Mouse (Mus musculus): ENCODE data around the gene Ebf1.

Ebf1 gene

DNA sequence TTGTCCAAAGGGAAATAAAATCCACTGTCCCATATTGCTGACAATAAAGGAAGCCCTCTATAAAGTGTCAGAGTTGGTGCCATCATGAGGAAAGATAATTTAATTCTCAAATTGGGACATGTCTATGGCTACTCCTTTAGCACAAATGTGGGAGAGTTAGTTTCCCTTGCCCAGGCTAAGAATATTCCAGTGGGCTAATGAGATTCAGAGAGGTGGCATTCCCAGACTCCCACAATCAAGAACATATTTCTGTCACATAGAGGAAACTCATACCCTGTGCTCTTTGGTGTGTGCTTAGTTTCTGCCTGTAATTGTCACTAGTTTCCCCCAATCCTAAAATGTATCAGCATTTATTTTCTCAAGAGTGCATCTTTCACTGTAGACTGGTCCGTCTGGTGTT lies 336.2 kb downstream of the Ebf1 start:
- DNase-seq (ENCODE audit: low spot score in 2 of 2) = no peak

DNA sequence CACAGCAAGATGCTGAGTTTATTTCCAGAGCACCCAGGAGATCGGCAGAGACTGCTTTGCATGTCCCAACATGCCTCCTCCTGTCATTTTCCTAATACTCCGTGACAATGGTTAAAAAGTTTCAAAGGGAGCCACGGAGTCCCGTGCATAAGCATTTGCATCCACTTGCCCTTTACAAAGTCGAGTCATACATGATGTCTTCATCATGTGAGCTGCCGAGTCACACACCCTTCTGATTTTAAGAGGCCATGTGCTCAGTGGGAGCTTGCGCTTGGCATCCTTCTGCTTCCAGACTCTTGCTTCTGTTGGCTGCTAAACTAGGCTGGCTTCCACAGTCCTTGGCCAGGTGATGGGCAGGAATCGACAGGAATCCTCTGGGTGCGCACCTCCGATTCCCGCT lies 336.7 kb downstream of the Ebf1 start:
- no peak for DNase-seq (ENCODE audit: low spot score in 2 of 2)

DNA sequence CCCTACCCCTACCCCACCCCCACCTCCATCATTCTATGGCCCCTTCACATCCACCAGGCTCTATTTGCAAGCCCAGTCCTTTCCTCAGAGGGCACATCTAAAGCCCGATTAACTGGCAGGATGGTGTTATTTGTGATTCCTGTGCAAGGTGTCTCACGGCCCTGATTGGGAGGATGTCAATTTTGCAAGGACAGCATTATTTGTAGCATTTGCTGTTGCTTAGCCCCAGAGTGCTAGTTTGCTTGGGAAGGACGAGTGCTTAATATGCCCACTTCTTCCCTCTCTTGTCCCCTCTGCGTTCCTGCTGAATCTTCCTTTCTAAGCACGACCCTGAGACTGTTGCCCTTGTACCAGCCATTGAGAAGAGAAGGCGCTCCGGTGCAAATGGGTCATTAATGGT lies 337.2 kb downstream of the Ebf1 start:
- no peak for DNase-seq (ENCODE audit: low spot score in 2 of 2)

DNA sequence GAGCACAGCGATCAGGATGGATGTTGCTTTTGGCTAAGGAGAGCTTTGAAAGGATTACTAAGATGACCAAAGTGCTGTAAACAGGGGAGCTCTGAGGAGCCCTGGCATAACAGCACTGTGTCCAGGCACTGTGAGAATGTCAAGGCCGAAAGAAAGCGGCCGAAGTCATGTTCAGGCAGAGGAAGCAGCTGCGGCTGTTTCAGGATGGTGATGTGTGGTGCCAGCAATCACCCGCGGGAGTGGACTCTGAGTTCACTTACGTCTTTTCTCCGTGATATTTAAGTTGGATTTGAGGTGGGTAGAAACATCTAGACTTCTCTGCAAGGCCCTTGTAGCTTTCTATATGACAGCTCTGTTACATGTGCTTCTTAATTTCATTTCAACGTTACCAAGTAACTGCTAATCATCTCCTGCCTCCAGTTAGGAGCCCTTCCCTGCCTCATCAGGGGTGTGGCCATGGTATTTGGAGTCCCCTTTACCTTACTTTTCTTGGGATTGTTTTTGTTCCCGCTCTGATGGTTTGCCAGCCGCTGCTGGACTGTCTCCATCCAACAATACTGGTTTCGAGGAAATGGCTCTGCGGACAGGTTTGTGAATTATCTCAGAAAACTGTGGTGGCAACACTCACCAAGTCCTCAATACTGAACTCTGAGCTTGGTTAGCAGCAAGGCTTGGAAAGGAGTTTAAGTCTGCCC lies 345.8 kb downstream of the Ebf1 start:
- no peak for DNase-seq (ENCODE audit: low spot score in 2 of 2)

- no peak for DNase-seq (ENCODE audit: low spot score in 2 of 2)
These were observed 351.9 kb downstream of the Ebf1 start for GRCm38 (mm10) chr11:44969011-44969410.

- DNase-seq (ENCODE audit: low spot score in 2 of 2) = no peak
These were observed 357.2 kb downstream of the Ebf1 start for GRCm38 (mm10) chr11:44974271-44974670.

- DNase-seq (ENCODE audit: low spot score in 2 of 2) = no peak
These were observed 358.0 kb downstream of the Ebf1 start for GRCm38 (mm10) chr11:44975151-44975550.

DNA sequence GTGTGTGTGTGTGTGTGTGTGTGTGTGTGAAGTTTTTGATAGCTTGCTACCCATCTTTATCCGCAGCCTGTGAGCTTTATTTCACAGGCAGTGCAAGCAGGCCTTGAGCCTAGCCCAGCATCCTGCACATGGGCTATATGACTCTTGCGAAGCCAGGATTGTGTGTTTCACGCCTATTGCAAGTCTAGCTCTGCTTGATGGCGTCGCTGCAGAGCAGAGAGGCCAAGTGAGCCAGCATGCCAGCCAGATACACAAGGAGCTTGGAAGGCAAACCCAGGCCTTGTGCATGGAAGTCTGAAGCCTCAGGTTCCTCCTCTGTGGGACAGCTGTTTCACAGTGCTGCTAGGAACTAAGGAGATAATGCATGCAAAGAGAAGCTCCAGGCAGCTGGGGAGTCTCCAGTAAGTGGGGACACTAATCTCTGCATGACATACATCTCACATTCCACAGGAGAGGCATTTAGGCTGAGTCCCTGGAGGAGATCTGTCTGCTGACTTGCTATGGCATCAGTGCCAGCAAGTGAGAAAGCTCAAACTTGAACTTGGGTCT lies 359.2 kb downstream of the Ebf1 start:
- DNase-seq (ENCODE audit: low spot score in 2 of 2) = no peak

DNA sequence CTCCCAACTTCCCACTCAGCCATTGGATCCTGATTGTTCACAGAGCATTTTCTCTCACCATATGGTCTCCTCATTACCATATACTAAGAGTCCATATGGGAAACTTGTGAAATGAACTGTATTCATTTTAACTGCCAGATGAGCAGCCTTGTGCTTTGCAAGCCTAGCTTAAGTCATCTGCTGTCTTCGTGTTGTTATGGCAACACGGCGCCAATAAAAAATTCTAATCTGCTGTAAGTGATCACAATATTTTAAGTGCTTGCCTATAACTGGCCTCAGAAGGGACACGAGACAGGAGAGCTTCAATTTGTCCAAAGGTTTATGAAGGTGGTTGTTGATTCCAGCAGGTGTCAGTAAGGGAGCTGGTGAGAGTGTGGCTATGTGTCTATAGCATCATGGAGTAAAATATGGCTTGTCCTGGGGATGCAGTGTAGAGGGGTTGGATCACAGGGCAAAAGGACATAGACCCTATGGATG lies 360.8 kb downstream of the Ebf1 start:
- DNase-seq (ENCODE audit: low spot score in 2 of 2) = no peak

DNA sequence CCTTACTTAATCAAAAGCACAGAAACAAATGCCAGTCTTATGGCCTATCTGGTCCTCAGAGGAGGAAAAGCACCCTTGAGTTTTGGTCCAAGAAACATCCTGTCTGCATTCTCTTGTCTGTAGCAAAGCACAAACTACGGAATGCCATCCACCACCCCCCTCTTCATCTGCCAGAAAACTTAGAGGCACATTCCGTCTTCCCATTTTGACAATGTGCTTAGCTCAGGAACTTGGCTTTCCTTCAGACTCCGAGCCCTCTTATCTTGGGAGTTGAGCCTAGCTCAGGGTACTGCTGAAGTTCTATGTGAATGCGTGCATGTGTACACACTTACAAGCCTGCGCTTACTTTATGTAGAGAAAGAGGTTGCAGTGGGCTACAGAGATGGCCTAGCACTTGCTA lies 362.3 kb downstream of the Ebf1 start:
- DNase-seq (ENCODE audit: low spot score in 2 of 2) = no peak

- DNase-seq (ENCODE audit: low spot score in 2 of 2) = no peak
These were observed 365.1 kb downstream of the Ebf1 start for GRCm38 (mm10) chr11:44982225-44982624.

DNA sequence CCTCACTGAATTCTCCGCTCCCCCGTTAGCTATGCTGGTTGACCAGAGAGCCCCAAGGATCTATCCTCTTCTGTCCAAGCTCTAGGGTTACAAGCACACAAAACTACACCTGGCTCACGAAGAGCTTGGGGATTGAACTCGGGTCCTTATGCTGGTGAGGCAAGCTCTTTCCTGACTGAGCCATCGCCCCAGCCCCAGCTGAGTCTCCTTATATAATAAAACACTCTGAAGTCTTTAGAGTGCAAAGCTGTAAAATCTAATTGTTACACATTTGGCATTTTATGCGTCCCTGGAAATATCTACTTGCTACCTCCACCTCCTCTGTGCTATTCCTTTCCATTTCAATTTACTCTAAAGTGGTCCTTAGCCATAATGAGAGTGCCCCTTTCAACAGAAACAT lies 366.8 kb downstream of the Ebf1 start:
- no peak for DNase-seq (ENCODE audit: low spot score in 2 of 2)

DNA sequence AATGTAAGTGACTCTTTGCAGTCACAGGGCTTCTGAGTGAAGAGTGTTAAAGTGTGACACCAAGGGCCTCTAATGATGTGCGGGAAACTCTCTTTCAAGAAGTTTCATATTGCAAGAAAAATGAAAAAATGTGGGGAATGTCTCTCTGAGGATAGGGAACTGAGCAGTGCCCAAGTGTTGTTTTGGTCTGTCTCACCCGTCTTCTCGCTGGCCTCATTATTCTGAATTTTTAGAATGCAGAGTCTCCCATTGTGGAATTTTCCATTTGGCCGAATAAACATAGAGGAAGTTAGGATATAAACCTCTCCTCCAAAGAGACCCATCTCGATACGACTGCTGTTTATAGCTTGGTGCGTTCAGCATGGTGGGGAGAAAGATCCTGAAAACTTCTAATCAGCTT lies 367.3 kb downstream of the Ebf1 start:
- DNase-seq (ENCODE audit: low spot score in 2 of 2) = no peak

DNA sequence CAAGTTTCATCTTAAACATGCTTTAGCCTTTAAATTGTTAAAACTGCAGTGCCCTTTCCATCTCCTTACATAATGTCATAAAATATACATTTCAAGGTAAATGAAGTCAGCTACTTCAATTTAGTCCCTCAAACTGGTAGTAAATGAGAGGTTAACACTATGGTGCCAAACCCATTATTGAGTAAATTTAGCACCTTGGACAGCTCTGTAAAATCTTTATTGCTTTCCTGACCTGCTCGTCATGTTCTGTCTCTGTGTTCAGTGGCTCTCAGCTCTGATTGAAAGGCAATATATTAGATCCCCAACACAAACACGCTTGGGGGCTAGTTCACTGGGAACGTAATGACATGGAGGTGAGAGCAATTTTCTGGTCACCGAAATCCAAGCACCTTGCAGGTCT lies 370.7 kb downstream of the Ebf1 start:
- no peak for DNase-seq (ENCODE audit: low spot score in 2 of 2)

- no peak for DNase-seq (ENCODE audit: low spot score in 2 of 2)
These were observed 385.7 kb downstream of the Ebf1 start for GRCm38 (mm10) chr11:45002681-45003286.

DNA sequence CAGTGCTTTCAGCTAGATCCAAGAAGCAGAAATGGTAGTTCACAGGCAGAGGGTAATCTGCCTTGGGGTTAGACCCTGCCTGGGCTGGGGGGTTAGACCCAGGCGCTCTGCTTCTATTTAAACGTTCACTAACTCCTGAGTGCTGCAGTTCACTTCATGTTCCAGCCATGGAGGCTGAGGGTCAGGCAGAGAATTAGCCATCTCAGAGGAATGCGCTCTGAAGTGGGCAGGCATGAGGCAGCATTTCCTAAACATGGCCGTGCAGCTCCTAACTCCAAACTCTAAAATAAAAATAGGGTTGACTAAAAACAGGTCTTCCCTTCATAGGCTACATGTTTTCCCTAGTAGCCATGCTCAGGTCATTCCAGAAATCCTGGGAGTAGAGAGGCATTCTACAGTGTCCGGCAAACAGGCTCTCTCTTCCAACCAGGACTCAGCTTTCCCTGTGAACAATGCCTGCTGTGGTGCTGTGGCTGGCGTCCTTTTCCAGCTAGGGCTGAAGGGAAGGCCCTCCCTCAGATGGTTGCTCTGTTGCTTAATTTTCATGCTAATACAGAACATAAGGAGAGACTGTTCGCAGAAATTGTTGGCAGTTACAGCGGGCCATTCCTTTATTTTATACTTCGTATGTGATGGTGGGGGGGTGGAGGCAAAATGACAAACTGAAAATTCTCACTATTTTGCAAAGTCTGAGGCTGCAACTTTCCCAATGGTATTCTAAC lies 386.8 kb downstream of the Ebf1 start:
- no peak for DNase-seq (ENCODE audit: low spot score in 2 of 2)

- no peak for DNase-seq (ENCODE audit: low spot score in 2 of 2)
These were observed 390.2 kb downstream of the Ebf1 start for GRCm38 (mm10) chr11:45007311-45007710.

DNA sequence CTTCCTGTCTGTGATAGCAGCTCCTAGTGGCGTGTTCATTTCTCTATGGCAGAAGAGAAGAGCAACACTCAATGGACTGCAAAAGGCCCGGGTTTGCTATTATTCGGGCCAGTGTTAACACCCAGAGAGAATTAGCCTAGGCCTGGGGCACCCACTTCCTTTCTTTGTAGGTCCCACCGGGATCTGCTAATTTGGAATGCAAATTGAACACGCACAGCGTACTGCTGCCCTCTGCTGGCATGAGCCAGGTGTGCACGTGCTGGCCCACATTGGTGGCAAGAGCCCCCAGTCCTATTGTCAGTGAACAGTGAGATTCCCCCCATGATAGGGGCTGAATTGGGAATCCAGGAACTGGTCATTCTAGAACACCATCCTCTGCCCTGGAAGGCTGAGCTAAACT lies 391.0 kb downstream of the Ebf1 start:
- peak; percentile 59 to 81 for DNase-seq (ENCODE audit: low spot score in 2 of 2)

DNA sequence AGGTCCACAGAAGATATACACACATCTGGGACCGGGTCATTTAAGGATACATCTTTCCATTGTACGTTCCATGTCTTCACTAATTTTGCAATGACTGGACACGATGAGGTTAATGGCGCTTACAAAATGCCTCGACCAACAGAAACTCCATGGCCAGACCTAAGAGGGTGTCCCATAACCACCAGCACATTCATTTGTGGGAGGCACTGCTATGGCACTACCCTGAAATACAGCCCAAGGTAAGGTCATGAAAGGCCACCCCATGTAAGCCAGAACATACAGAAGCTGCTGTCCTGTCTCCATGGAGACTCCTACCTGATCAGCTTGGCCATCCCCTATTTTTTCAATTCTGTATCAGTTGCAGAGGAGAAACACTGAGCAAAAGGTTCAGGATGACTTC lies 391.6 kb downstream of the Ebf1 start:
- DNase-seq (ENCODE audit: low spot score in 2 of 2) = no peak

DNA sequence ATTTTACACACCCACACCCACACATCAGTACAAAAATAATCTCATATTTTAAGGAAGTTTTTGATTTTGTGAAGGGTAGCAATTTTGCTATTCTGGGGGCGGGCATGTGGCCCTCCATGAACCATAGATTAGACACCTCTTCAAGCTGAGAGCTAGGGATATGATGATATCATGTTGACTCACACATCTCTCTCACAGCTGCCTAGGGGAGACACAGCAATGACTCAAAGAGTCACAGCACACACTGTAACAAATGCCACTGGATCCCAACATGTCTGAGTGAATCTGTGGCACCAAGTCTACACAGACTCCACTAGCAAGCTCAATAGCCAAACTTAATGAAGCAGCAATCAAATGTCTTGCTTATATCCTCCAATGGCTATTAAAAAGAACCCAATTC lies 395.0 kb downstream of the Ebf1 start:
- no peak for DNase-seq (ENCODE audit: low spot score in 2 of 2)

- DNase-seq (ENCODE audit: low spot score in 2 of 2) = no peak
These were observed 400.4 kb downstream of the Ebf1 start for GRCm38 (mm10) chr11:45017493-45017892.

DNA sequence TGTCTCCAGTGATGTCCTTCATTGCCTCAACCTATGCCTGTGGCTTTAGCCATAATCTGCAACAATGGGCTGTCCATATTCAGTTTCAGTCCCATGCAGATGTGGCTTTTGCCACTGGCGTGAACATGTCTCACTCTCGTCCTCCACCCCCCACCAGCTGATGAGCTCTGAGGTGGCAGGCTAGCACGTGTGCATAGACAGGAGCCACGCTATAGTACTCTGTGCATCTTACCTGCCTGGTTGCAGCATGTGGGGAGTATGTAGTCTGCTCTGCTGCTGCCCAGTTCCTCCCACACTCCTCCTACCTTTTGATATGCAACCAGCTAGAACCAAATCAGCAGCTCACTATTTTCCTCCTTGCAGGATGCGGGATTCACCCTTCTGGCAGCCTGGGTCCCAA lies 408.9 kb downstream of the Ebf1 start:
- DNase-seq (ENCODE audit: low spot score in 2 of 2) = no peak

- no peak for DNase-seq (ENCODE audit: low spot score in 2 of 2)
These were observed 409.6 kb downstream of the Ebf1 start for GRCm38 (mm10) chr11:45026674-45027073.

Measured in spleen, postnatal 10 days (tissue).